Mouse (Mus musculus) ES-Bruce4 (cell line): Measurements from ENCODE around the gene Prkag2. TPM values are rescaled to one million over a fixed set of nuclear protein-coding genes. Genes with fewer than 3 reads are reported as not detected.

ENCODE experiments used
- H3K27ac ChIP-seq: 2 replicates; pipeline ENCODE4 v1.5.1; 2012; ENCODE audit warnings: low read length, inconsistent platforms; ENCODE audit not compliant: insufficient read depth
- H3K27me3 ChIP-seq: 2 replicates; pipeline ENCODE4 v1.6.1; 2012; ENCODE audit warnings: mild to moderate bottlenecking, low read length, inconsistent platforms; ENCODE audit not compliant: control insufficient read depth, poor library complexity, insufficient read depth, severe bottlenecking
- H3K36me3 ChIP-seq: 2 replicates; pipeline ENCODE4 v1.6.1; 2012; ENCODE audit warnings: inconsistent platforms, mild to moderate bottlenecking, low read length, moderate library complexity; ENCODE audit not compliant: control insufficient read depth, poor library complexity, insufficient read depth, severe bottlenecking
- H3K4me1 ChIP-seq: one replicate; pipeline ENCODE4 v1.8.1; 2011; ENCODE audit warnings: low read length; ENCODE audit not compliant: control insufficient read depth, insufficient read depth
- H3K4me3 ChIP-seq: 2 replicates; pipeline ENCODE4 v1.5.1; 2011; ENCODE audit warnings: low read depth, mild to moderate bottlenecking, low read length
- H3K9ac ChIP-seq: 2 replicates; pipeline ENCODE4 v1.6.1; 2012; ENCODE audit warnings: low read depth, mild to moderate bottlenecking, inconsistent platforms; ENCODE audit not compliant: poor library complexity, severe bottlenecking
- H3K9me3 ChIP-seq: replicated peaks from 2 replicates; pipeline ENCODE4 v1.6.1; 2012; ENCODE audit warnings: mild to moderate bottlenecking, low read length, inconsistent platforms; ENCODE audit not compliant: control insufficient read depth, poor library complexity, insufficient read depth, severe bottlenecking
- CTCF ChIP-seq: IDR thresholded peaks from one replicate; pipeline ENCODE4 v1.8.1; 2011; ENCODE audit warnings: low read depth, low read length
- EP300 ChIP-seq: IDR thresholded peaks from 2 replicates; pipeline ENCODE4 v1.6.1; 2011; ENCODE audit warnings: low read depth, low read length; ENCODE audit not compliant: insufficient read depth
- POLR2A ChIP-seq: IDR thresholded peaks from one replicate; pipeline ENCODE4 v1.8.1; 2011; ENCODE audit warnings: low read length; ENCODE audit not compliant: insufficient read depth
- polyA plus RNA-seq: library from polyadenylated mRNA; stranded (reverse); fragments of >200 nt; gene quantifications from 2 replicates; pipeline ENCODE4 v1.2.4, GENCODE M21; 2011; ENCODE audit warnings: low read depth; ENCODE audit not compliant: missing spikeins, insufficient read depth, insufficient read length

The Prkag2 gene
- polyA plus RNA-seq, 1 experiment, result 22.0 TPM

GRCm38 (mm10) chr5:24986204-24986940 is 114.1 kb downstream of the Prkag2 start:
- no peak for TF ChIP-seq POLR2A
- peak; percentile 50; the same call in 1 of the 2 replicates for TF ChIP-seq EP300
- Histone ChIP-seq H3K9me3 (no peaks in the 10 kb centered on the region), H3K27me3 (no peaks in the 10 kb centered on the region), H3K36me3 (no peaks in the 10 kb centered on the region), H3K4me3 (no peak overlapping the region), H3K4me1 (no peaks in the 10 kb centered on the region), H3K9ac (no peak overlapping the region), H3K27ac (no peak overlapping the region)

GRCm38 (mm10) chr5:24985434-24986176 is 114.8 kb downstream of the Prkag2 start:
- no peak for TF ChIP-seq EP300
- no peak for TF ChIP-seq POLR2A
- TF ChIP-seq CTCF, result no peak
- Histone ChIP-seq H3K4me3 (no peak overlapping the region), H3K27me3 (no peaks in the 10 kb centered on the region), H3K9me3 (no peaks in the 10 kb centered on the region), H3K9ac (no peak overlapping the region), H3K36me3 (no peaks in the 10 kb centered on the region), H3K27ac (no peak overlapping the region), H3K4me1 (no peaks in the 10 kb centered on the region)

- Histone ChIP-seq H3K4me1 (no peaks in the 10 kb centered on the region), H3K27ac (no peak overlapping the region), H3K9me3 (no peaks in the 10 kb centered on the region)
Observed at GRCm38 (mm10) chr5:24984157-24984556, 116.3 kb downstream of the Prkag2 start.

GRCm38 (mm10) chr5:24983539-24983938 is 116.9 kb downstream of the Prkag2 start:
- H3K4me3 ChIP-seq, result no peak overlapping the region
- H3K9ac ChIP-seq, result no peak overlapping the region
- H3K27me3 ChIP-seq, result no peaks in the 10 kb centered on the region
- H3K27ac ChIP-seq, result no peak overlapping the region
- H3K4me1 ChIP-seq, result no peaks in the 10 kb centered on the region
- H3K36me3 ChIP-seq, result no peaks in the 10 kb centered on the region
- TF ChIP-seq EP300 (no peak), CTCF (peak; percentile 91)
- H3K9me3 ChIP-seq, result no peaks in the 10 kb centered on the region

More at GRCm38 (mm10) chr5:24984157-24984556, 116.3 kb downstream of the Prkag2 start:
- Histone ChIP-seq H3K27me3 (no peaks in the 10 kb centered on the region), H3K4me3 (no peak overlapping the region), H3K36me3 (no peaks in the 10 kb centered on the region), H3K9ac (no peak overlapping the region)
- TF ChIP-seq POLR2A (no peak), CTCF (no peak), EP300 (no peak)

GRCm38 (mm10) chr5:24982258-24982657 is 118.2 kb downstream of the Prkag2 start:
- H3K9ac ChIP-seq, result no peak overlapping the region
- no peaks in the 10 kb centered on the region for H3K36me3 ChIP-seq
- no peak overlapping the region for H3K4me3 ChIP-seq
- TF ChIP-seq POLR2A (no peak), CTCF (no peak), EP300 (no peak)
- no peaks in the 10 kb centered on the region for H3K9me3 ChIP-seq
- no peaks in the 10 kb centered on the region for H3K27me3 ChIP-seq
- H3K4me1 ChIP-seq, result peaks cover 2% of the 10 kb centered on the region
- H3K27ac ChIP-seq, result no peak overlapping the region

GRCm38 (mm10) chr5:24981765-24982164 is 118.7 kb downstream of the Prkag2 start:
- peaks cover 2% of the 10 kb centered on the region for H3K4me1 ChIP-seq
- no peaks in the 10 kb centered on the region for H3K27me3 ChIP-seq
- no peaks in the 10 kb centered on the region for H3K9me3 ChIP-seq
- TF ChIP-seq POLR2A, result no peak
- TF ChIP-seq CTCF, result no peak
- no peak for TF ChIP-seq EP300
- no peak overlapping the region for H3K27ac ChIP-seq
- H3K4me3 ChIP-seq, result no peak overlapping the region
- no peak overlapping the region for H3K9ac ChIP-seq
- H3K36me3 ChIP-seq, result no peaks in the 10 kb centered on the region
